Mouse (Mus musculus) brown adipose tissue, adult 24 weeks (tissue): ENCODE results near the gene Usf3. TPM values are rescaled to one million over a fixed set of nuclear protein-coding genes. Genes with fewer than 3 reads are reported as not detected.

Source experiments
- H3K27ac ChIP-seq: fragments of 200-500 bp; replicated peaks from 2 replicates; pipeline ENCODE4 v1.5.1; 2012; ENCODE audit warnings: low read depth, mild to moderate bottlenecking, low read length
- H3K4me1 ChIP-seq: fragments of 200-500 bp; 2 replicates; pipeline ENCODE4 v1.6.1; 2012; ENCODE audit warnings: low read length, mixed read lengths; ENCODE audit not compliant: control insufficient read depth, insufficient read depth, insufficient read length
- H3K4me3 ChIP-seq: fragments of 200-500 bp; 2 replicates; pipeline ENCODE4 v1.5.1; 2012; ENCODE audit warnings: low read depth, mild to moderate bottlenecking, low read length, moderate library complexity; ENCODE audit not compliant: insufficient read depth
- polyA plus RNA-seq: library from polyadenylated mRNA; stranded (reverse); fragments of >200 nt; gene quantifications from 2 replicates; pipeline ENCODE4 v1.2.4, GENCODE M21; 2012; ENCODE audit not compliant: missing spikeins, insufficient read depth, insufficient read length

Gene Usf3
- polyA plus RNA-seq = 9.3 and 21.8 TPM in 2 replicates

DNA sequence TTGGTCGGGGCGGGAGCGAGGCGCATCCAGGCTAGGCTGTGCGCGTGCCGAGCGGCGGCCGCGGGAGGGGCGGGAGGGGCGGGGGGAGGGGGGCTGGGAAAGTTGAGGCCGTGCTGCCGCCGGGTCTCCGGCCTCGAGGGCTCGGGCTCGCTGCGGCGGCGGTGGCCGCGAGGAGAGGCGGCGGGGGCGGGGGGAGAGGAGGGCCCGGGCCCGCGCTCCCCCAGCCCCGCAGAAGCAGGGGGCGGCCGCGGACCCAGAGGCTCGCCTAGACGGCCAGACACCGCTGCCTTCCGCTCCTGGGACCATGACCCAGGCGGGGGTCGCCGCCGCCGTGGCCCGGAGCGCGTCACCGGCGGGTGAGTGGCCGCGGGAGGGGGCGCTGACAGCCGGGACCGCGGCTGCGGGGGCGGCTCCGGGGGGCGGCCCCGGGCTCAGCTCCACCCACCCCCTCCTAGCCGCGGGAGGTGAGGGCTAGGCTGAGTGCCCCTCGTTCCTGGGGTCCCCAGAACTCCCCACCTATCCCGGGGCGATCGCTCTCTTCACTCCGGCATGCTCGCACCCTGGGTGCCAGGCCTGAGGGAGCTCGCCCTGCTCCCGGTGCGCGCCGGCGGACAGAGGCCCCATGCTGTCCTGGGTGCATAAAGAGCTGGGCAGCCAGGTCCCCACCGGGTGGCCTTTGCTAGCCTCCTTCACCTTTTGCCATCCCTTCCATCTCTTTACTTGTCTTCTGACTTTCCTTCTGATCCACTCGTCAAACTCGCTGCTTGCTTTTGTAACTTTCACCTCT, at the start of gene Usf3:
Usf3 (plus strand) TSS at position 92 of the 787 bp plus-strand sequence.
- H3K4me1 ChIP-seq = peaks cover 7% of the 10 kb centered on the region; the same call in 1 of the 2 replicates

DNA sequence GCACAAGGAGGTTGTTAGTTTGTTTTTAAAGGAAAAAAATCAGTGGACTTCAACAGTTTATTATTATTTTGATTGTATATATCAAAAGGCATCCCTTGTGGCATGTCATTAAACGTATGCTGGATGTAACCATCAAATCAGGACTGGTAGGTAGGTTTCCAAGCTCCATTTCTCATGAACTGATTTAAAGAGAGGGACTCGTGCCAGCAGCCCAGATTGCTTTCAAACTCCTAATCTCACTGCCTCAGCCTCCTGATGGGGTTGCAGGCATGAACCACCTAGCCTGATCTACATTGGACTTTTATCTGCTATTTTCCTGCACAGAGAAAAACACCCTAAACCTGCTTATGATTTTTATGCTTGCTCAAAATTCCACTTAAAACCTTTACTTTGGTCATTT, 49.3 kb upstream of the Usf3 start:
- Histone ChIP-seq H3K4me3 (no peak overlapping the region), H3K27ac (0 out of 2 replicates have a peak overlapping the region, but pooled peaks have one; percentile 40), H3K4me1 (peaks cover 13% of the 10 kb centered on the region)

More for the DNA sequence above, at the start of gene Usf3:
- peak within 1 kb of the TSS; percentile 71 for H3K27ac ChIP-seq
- peak within 1 kb of the TSS; percentile 99 for H3K4me3 ChIP-seq

DNA sequence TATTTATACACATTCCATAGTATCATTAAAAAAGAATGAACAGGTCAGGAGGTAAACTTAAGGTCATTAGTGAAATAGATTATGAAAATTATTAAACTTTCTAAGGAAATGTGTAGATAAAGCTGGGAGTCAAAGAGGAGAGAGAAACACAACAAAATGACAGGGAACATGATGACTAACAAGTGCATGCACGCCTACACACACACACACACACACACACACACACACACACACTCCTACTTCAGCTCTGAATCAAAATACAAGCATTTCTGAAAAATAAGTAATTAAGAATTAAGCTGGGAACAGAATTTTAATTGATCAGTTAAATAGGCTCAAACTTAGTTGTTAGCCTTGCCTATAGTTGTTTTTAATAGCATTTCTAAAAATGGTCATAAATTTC, 48.3 kb upstream of the Usf3 start:
- no peak overlapping the region for H3K27ac ChIP-seq

DNA sequence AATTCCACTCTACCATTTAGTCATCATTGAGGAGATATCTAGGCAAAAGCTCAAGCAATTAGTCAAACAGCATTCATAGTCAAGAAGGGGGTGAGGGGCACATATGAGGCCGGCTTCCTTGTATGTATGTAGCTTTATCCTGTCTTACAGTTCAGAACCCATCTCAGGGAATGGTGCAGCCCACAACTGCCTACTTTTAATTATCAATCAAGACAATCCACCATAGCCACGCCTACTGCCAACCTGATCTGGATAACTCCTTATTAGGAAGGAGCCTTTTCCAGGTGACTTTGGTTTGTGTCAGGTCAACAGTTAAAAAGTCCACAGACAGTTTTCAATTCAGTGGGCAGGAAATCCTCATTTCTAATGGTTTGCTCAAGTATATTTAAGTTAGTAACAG, 47.6 kb upstream of the Usf3 start:
- H3K4me1 ChIP-seq = peaks cover 13% of the 10 kb centered on the region
- no peak overlapping the region for H3K4me3 ChIP-seq
- no peak overlapping the region for H3K27ac ChIP-seq

More for the DNA sequence above, 48.3 kb upstream of the Usf3 start:
- H3K4me3 ChIP-seq = no peak overlapping the region
- peaks cover 13% of the 10 kb centered on the region for H3K4me1 ChIP-seq

DNA sequence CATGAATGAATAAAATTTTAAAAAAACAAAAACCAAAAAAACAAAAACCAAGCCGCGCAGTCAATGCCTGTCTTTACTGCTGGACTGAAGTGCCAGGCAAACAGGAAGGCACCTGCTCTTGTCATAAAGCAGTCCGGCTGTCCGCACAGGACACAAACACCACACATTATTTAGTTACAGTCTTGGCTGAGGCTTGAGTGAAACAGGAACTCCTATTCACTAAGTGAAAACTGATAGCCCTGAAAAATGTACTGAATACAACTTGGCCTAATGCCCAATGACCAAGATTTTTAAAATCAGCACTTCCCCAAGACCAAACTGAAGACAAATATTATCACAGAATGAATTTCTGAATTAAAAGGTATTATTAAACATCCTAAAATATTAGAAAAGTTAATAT, 46.6 kb upstream of the Usf3 start:
- Histone ChIP-seq H3K27ac (no peak overlapping the region), H3K4me3 (no peak overlapping the region; the same call in 1 of the 2 replicates), H3K4me1 (peaks cover 11% of the 10 kb centered on the region)

DNA sequence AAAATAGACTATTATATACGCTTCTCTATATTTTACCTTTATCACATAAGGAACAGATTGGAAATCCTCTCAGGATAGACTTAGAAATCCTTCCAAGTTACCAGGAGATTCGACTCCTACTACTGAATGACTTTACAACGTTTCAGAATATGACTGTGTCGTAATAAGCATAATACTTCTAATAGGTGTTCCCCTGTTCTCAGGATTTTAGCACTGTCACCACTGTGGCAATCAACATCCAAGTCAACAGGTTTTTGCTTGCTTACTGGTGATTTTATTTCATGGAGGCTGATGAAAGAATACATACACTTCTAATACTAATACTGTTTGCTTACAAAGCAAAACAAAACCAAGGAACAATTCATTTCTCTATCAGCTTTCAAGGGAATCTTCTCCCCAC, 40.7 kb upstream of the Usf3 start:
- no peak overlapping the region for H3K4me3 ChIP-seq
- no peak overlapping the region for H3K27ac ChIP-seq
- peaks cover 2% of the 10 kb centered on the region; the same call in 1 of the 2 replicates for H3K4me1 ChIP-seq

DNA sequence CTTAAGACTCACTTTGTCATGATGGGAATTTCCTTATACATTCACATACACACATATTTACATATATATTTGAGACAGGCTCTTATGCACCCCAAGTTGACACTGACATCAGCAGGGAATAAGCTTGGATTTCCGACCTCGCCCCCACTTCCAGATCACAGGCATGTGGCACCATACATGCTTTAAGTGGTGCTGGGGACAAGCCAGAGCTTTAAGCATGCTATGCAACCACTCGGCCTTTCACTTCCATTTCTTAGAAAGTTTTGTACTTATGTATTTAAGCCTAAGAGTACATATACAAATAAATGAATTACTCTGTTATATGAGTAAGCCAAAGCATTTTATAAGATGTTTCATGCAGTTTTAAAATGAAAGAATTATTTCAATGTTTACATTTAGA, 39.9 kb upstream of the Usf3 start:
- H3K4me1 ChIP-seq = peaks cover 2% of the 10 kb centered on the region; the same call in 1 of the 2 replicates
- H3K4me3 ChIP-seq = no peak overlapping the region
- no peak overlapping the region for H3K27ac ChIP-seq

DNA sequence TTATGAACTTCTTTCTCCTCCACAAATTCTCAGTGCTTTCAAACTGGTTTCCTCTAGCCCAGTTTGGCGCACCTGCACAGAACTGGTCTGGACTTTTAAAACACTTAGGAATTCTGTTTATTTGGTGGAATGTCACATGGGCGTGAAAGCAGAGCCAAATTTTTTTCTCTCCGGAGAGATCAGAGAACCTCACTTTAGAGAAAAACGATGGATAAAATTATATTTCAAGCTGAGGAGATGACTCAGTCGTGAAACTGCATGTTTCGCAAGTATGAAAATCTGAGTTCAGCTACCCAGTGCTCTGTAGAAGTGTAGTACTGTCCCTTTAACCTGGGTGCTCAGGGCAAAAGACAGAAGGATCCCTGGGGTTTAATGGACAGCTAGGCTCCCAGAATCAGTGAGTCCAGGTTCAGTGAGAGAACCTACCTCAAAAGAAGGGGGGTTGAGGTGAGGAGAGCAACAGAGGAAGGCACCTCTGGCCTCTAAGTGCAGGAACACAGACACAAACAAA, 36.5 kb upstream of the Usf3 start:
- Histone ChIP-seq H3K4me3 (peak overlapping the region; percentile 26; the same call in 1 of the 2 replicates), H3K27ac (peak overlapping the region; percentile 63), H3K4me1 (peaks cover 3% of the 10 kb centered on the region; the same call in 1 of the 2 replicates)

DNA sequence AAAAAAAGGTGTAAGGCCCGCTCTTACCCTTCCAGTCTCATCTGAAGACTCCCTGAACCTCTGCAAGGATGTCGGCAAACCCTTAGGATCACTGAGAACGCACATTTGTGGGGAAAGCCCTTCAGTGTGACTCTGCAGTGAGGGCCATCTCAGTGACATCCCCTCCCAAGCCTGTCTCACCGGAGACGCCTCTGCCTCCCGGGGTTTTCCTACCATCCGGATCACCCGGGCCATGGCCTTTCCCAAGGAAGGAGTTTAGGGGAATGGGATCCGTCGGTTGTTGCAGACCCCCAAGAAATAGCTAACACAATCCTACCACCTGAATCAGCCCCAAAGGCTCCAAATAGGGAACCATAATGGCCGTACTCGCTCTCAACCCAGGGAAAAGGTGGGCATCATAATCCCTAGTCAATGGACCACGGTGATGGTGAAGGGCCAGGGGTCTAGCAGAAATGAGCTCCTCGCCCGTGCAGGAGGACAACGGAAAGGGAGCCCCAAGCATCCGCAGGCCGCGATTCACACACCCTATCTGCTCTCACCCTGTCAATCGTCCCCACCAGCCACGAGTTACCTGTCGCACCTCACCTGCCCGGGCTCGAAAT, 34.6 kb upstream of the Usf3 start:
- Histone ChIP-seq H3K27ac (peak overlapping the region; percentile 97), H3K4me3 (peak overlapping the region; percentile 79), H3K4me1 (peaks cover 4% of the 10 kb centered on the region; the same call in 1 of the 2 replicates)

DNA sequence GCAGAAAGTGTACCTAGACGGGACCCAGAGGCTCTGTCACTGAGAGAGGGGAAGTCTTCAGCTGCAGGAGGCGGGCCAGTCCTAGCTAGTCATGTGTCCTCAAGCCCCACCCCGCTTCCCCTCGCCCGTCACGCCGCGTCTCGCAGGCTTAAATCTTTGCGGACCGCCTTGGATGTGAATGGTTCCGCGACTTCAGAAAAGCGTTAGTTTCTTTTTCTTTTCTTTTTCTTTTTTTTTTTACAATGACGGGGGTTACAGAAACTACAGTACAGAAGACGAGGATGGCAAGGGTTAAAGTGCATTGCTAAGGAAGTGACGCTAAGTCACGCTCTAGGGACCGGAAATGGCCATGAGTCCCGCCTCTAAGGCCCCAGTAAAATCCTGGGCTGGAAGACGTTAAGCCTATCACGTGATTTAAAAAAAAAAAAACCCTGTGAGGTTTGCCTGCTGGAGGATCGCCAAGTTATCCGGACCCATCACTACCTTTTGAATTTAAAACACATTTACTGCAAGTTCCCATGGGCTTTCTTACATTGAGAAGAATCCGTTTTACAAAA, 34.0 kb upstream of the Usf3 start:
- H3K4me1 ChIP-seq = peaks cover 4% of the 10 kb centered on the region; the same call in 1 of the 2 replicates
- peak overlapping the region; percentile 79 for H3K4me3 ChIP-seq
- H3K27ac ChIP-seq = peak overlapping the region; percentile 98

DNA sequence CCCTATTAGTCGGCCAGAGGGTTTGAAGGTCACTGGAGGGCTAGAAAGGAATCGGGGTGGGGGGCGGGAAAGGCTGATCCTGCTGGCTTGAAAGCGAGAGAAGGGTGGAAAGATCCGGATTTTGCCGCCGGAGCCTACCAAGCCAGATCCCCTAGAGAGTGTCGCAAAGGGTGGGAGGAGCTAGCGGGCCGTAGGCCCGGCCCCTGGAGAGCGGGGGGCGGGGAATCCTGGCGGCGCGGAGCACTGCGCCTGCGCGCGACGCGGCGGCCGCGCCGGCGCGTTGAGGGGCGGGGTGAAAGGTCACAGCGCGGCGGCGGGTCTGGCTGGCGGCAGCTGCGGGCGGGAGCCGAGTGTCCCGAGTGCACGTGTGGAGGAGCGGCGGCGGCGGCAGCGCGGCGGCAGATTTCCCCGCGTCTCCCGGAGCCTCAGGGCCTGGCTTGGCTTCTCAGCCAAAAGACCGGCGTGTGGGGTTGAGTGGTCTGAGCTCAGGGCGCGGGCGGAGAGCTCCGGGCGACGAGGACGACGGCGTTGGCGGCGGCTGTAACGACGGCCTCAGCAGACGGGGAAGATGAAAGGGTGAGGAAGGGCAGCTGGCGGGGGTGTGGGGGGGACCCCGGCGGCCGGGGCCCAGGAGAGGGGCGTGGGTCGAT, 33.4 kb upstream of the Usf3 start, which contains the start of the genes Atp6v1a and Naa50:
Atp6v1a (minus strand) TSS at position 170 of the 650 bp plus-strand sequence.
Naa50 (plus strand) TSS at position 295 of the 650 bp plus-strand sequence.
- Histone ChIP-seq H3K4me3 (peak within 1 kb of the TSS; percentile 94), H3K27ac (peak within 1 kb of the TSS; percentile 98), H3K4me1 (peaks cover 4% of the 10 kb centered on the region; the same call in 1 of the 2 replicates)

DNA sequence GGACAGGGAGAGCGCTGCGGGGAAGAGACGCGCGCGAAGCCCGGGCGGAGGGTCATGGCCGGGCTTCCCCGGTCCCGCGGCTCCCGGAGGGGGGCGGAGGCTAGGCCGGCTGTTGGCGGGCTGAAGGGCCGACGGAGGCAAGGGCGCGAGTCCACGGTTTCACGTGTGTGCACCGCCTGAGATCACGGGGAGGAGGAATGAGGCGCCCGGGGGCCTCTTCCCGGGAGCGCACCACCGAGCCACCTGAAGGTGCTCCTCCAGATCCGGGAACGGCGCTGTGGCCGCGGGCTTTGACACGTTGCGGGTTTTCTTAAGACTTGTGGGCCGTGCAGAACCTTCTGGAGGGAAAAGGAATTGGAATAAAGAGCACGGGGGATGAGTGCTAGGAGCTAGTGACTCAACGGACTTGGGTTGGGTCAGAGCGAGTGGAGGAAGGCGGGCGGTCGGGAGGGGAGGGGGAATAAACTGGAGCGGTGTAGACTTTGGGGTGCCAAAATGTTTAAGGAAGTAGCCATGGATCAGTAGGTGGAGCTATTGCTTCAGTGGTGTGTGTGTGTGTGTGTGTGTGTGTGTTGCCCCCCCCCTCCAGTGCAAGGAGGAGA, 32.8 kb upstream of the Usf3 start:
- Histone ChIP-seq H3K27ac (peak overlapping the region; percentile 94), H3K4me1 (peaks cover 4% of the 10 kb centered on the region; the same call in 1 of the 2 replicates)

DNA sequence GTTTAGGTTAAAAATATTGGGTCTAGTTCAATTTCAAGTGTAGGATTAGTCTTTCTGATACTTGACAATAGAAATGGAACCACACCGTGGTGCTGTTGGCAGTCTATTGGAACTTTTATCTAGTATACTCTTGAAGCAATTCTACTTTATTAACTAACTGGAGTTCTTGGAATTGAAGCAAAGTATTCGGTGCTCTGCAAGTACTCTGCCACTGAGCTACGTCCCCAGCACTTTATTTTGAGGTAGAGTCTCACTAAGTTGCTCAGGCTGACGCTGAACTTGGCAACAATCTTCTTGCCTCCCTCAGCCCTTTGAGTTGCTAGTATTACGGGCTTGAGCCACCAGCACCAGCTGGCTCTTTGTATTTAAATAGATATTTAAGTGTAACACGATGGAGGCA, 31.6 kb upstream of the Usf3 start:
- H3K4me3 ChIP-seq = peak overlapping the region; percentile 32; the same call in 1 of the 2 replicates
- H3K27ac ChIP-seq = 0 out of 2 replicates have a peak overlapping the region, but pooled peaks have one; percentile 11
- H3K4me1 ChIP-seq = peaks cover 4% of the 10 kb centered on the region; the same call in 1 of the 2 replicates

More for the DNA sequence above, 32.8 kb upstream of the Usf3 start:
- H3K4me3 ChIP-seq = peak overlapping the region; percentile 94
